Mouse (Mus musculus) fibroblast of lung, adult 2 months (primary cell): Measurements from ENCODE around the gene Rap1gap2.

ENCODE experiments used
- DNase-seq: peaks from one replicate; pipeline ENCODE4 v3.0.0-alpha.2; 2011; ENCODE audit warnings: low read depth

Rap1gap2 gene

GRCm38 (mm10) chr11:74574768-74575434 is 35.8 kb downstream of the Rap1gap2 start:
- DNase-seq: no peak

DNA sequence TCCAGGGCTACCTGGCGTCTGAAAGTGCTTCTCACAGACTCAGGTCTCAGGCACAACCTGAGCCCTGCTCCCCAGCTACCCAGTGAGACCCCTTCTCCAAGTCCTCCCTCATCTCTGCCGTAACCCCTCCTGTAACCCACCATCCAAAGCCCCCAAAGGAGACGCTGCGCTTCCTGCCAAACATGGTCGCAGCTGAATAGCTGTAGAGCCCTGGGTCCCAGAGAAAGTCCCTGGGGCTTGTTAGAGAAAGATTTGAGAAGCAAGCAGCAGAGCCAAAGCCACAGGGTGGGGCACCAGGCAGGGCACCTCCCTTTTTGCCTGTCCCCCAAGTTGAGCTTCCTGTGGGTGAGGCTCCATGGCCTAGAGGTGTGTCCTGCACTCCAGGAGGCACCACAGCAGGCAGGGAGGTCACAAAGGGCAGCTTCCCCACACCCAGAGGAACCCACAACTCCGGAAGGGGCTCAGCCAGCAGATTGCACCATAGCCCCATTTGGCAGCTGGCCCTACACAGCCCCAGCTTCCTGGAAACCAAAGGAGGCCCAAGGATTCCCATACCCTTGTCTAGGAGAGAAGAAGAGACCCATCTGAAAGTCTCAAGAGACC is 38.2 kb downstream of the Rap1gap2 start:
- peak; percentile 42 for DNase-seq

DNA sequence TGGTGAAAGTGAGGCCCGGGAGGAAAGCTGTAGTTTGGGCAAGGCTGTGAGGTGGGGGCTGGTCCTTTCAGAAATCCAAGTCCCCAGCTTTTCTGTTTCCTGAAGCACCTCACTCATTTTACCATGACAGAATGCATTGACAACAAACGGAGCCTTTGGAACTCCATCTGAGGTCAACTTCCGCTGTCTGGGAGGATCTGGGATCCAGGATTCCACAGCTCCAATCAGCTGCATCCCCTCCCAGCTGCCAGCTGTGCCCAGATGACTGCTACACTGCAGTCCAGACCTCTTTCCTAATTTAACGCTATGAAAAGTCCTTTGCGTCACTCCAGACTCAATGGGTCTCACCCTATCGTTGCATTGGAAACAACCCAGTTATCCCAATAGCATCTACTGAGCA is 41.0 kb downstream of the Rap1gap2 start:
- DNase-seq: no peak

DNA sequence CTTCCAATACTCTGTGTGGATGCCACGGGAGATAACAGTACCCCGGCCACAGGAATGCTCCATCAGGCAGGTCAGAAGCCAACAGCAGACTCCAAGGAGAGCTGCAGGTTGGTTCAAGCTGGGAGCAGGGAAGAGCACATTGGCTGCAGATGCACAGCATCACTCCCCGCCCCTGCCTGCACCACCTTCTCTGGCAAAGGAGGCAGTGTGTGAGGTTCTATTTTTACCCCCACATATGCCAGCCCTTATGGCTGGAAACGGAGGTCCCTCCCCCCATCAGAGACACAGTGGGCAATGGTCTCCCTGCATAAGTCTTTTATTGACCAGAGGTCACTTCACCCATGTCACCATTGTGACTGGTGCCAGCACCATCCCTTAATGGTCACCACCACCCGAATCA is 42.3 kb downstream of the Rap1gap2 start:
- no peak for DNase-seq

DNA sequence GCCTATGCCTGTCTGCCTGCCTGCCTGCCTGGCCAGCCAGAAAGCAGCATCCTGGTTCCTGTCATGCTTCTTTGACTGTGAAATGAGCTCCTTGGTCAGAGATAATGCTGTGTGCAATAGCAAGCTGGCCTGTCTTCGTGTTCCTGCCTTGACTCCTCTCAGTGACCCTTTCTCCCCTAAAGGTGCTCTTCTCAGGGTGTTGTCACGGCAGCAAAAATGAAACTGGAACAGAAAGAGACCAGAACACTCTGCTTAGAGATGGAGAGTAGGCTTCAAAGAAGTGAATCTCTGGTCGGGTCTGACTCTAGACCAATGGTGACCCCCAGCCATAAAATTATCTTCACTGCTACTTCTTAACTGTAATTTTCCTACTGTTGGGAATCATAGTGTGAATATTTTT is 42.7 kb downstream of the Rap1gap2 start:
- no peak for DNase-seq

DNA sequence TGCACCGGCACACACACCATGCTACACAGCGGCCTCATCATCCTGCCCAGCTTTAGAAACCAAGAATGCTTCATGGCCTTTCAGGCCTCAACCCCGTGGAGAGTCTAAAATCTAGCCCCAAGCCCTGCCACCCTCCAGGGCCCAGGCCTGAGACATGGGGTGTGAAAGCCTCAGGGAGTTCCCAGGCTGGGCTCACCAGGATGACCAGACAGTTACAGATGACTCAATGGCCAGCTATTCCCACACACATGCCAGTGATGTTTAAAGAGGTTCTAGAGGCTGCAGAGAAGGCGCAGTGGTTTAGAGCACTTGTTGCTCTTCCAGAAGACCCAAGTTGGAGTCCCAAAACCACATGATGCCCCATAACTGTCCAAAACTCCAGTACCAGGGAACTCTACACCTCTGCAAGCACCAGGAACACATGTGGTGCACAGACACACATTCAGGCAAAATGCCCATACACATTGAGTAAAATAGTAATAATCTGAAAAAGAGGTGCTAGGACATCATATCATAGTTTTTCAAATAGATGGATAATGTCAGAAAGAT is 44.3 kb downstream of the Rap1gap2 start:
- no peak for DNase-seq

- no peak for DNase-seq
Measured at GRCm38 (mm10) chr11:74561392-74561791, 49.3 kb downstream of the Rap1gap2 start.

DNA sequence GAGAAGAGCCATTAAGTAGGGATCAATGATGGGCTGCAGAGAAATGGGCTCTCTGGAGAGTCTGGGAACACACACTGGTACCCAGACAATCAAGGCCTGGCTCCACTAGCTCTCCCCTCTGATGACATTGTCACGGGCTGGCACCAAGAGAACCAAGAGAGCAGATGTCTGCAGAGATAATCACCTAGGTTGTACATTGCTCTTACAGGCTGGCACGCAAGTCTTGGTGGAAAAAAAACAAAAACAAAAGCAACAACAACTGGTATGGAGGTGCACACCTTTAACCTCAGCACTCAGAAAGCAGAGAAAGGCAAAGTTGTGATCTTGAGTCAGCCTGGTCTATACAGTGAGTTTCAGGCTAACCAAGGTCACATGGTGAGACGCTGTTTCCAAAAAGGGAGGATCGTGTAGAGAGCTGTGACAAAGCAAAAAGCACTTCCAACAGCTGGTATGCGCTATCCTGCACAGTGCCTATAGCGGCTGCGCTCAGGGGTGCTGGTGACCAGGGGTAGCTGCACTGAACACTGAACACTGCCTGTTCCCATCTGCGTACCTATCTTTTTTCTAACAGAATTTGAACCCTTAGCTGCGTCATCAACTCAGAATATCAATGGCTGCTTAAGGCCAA is 50.0 kb downstream of the Rap1gap2 start:
- DNase-seq: no peak

GRCm38 (mm10) chr11:74559793-74560433 is 50.8 kb downstream of the Rap1gap2 start:
- no peak for DNase-seq

DNA sequence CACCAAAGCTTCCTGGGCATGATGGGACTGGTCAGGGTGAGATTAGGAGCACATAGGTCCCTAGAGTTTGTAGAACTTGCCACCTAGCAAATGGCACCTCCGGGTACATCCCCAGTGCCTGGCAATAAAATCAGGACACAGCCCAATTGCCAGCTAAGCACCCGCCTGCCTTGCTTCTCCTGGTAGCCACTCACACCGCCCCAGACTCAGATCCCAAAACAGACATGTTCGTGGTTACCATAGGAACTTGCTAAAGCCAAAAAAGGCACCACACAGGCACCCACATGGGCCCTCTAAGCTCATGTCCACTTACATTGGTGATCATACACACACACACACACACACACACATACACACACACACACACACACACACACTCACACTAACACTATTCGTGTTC is 51.8 kb downstream of the Rap1gap2 start:
- DNase-seq: no peak

- DNase-seq: no peak
Measured at GRCm38 (mm10) chr11:74557456-74558230, 53.1 kb downstream of the Rap1gap2 start.

- peak; percentile 69 for DNase-seq
Measured at GRCm38 (mm10) chr11:74555716-74556374, 54.9 kb downstream of the Rap1gap2 start.

- no peak for DNase-seq
Measured at GRCm38 (mm10) chr11:74554683-74555341, 55.9 kb downstream of the Rap1gap2 start.

DNA sequence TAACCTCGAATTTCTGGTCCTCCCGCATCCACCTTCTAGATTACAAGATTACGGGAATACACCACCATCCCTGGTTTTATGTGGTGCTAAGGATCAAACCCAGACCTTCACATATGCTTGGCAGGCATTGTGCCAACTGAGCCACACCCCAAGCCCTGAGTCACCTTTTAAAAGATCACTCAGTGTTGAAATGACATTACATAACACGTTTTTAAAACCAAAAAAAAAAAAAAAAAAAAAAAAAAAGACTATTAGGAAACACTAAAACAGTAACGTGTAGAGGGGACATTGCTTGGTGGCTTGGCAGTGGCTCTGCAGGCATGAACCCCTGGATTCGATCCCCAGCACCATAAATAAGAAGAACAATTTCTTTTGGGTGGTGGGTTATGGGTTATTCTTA is 59.1 kb downstream of the Rap1gap2 start:
- DNase-seq: no peak

DNA sequence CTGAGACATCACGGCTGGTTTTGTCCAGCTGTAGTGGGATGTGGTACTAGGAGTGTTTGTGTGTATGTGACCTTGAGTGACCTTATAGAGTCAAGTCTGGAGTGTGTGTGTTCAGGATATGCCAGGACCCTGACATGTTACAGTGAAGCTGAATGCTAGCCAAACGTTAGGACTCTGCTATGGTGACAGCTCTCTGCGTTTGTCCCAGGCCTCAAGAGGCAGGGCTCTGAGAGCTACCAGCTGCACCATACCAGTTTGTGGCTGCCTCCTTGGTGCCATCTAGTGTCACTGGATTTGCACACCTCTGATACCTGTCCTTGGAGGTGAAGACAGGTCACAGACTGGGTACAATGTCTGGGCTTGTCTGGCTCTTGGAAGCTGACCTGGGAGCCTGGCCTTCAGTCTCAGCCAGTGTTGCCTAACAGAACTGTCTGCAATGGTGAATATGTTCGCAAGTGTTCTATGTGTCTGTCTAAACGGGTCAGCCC is 60.1 kb downstream of the Rap1gap2 start:
- DNase-seq: no peak

GRCm38 (mm10) chr11:74548781-74549382 is 61.8 kb downstream of the Rap1gap2 start:
- no peak for DNase-seq

- DNase-seq: no peak
Measured at GRCm38 (mm10) chr11:74546933-74547694, 63.6 kb downstream of the Rap1gap2 start.

- DNase-seq: no peak
Measured at GRCm38 (mm10) chr11:74546165-74546564, 64.5 kb downstream of the Rap1gap2 start.

GRCm38 (mm10) chr11:74545560-74545959 is 65.2 kb downstream of the Rap1gap2 start:
- DNase-seq: no peak
